Mouse (Mus musculus) urinary bladder, postnatal 4 days (tissue): ENCODE results near the gene Fkbp11.
"Not testable (repeated sequence)": the region's sequence is repeated elsewhere in the genome, so short reads cannot be mapped to it uniquely, and the experiment has no call there.

ENCODE experiments used
- DNase-seq, 2 experiments: peaks; one replicate each; pipeline ENCODE4 v3.0.0; 2021 to 2022; ENCODE audit warnings: low spot score in 2 of 2

Fkbp11 gene

DNA sequence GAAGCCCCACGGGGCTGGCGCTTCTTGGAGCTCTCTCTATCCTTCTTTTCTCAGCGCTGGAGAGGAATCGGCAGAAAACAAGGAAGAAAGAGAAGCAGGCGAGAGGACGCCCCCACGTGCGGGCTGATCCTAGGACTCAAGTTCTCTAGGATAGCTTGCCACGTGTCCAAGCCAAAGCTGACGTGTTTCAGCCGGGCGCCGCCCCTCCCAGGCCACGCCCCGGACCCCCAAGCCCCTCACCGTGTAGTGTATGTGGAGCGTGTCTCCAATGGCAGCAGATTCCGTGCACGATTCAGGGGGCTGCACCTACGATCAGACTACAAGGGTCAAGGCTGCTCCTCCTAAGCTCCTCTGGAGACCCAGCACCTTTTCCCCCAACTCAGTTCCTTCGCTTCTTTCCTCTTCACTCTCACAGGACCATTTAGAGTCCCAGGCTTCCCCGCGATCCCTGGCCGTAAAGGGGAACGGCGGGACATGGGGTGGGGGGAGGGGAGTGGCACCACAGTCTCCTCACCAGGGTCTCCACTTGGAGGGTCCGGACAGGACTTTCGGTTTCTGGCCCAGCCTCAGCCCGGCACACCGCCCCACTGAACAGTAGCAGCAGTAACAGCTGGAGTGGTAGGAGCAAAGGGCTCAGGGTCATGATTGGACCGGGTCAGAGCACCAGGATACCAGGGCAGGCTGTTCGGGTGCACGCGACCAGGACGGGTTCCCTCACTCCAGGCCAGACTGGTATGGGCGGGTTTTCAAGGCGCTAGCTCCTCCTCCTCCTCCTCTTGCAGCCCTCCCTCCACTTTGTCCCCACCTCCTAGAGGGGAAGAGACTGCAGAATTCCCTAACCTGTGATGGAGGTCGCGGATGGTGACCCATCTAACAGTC lies at the start of gene Fkbp11:
TSS of gene Fkbp11 (minus strand) at position 756 of the 879 bp plus-strand sequence.
- DNase-seq: peak in 1 of 2 experiments; percentile 46

DNA sequence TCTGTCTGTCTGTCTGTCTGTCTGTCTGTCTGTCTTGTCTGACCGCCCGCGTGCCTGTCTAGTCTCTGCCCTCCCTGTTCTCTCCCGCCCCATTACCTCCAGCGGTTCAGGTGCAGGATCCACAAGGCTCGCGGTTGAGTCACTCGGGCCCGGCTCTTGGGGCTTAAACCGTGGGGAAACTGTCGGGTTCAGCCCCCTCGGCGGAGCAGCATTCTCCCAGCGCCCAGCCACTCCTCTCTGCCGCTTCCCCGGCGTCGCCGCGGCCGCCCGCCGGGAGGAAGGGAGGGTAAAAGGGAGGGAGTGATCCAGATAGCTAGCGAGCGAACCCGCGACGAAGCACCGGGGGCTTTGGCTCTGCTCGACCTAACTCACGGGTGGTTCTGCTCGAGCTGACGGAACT lies 49.8 kb upstream of the Fkbp11 start, which contains the start of gene Wnt10b:
TSS of gene Wnt10b (minus strand) at position 389 of the 400 bp plus-strand sequence.
- no peak for DNase-seq

DNA sequence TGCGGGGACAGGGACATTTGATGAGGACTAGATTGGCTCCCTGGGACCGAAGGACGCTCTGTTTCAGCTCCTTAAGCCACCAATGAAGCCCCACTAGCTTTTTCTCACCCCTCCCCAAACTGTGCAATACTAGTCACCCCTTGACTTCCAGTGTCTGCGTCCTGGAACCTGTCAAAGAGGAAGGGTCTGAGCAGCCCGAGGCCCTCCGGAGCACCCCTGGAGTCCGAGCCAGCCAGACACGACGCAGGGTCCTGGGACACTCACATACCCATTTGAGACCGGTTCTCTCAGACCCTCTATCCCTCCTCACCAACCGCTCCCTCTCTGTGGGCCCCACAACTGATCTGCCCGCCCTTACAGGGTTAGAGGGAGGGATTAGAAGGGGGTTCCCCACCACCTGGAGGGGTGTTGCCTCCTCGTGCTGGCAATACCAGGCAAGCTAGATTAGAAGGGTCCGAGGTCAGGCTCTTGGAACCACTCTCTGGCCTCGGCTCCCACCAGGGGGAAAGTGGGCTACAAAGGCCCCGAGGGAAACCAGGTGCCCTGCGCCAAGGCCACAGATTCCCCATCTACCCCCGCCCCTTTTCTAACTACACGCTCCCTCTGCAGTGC lies 49.1 kb upstream of the Fkbp11 start:
- DNase-seq: no peak

DNA sequence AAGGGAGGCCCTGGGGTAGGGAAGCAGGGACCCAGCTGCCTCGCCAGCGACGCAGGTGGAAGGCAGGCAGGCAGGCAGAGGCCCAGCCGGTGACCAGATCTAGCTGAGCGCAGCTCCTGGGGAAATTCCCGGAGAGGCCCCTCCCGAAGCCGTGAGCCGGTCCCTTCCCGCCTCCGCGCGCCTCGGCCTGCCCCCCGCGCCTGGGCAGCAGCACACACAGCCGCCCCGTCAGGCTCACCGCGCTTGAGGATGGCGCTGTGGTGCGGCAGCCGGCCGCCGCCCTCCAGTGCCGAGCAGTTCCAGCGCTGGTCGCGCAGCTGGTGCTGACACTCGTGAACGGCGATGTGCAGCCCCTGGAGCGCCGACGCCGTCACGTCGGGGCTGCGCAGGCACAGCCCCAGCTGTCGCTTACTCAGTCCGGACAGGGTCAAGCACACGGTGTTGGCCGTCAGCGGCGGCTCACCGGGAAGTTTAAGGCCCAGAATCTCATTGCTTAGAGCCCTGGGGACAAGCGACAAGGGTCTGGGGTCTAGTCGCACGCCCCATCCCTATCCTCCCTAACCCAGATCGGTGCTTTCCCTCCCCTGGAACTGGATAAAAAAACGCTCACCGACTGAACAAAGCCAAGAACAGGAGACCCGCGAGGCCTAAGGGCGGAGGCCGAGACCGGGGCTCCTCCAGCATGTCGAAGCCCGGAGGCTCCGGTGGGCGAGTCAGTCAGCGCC lies 48.4 kb upstream of the Fkbp11 start:
- no peak for DNase-seq

DNA sequence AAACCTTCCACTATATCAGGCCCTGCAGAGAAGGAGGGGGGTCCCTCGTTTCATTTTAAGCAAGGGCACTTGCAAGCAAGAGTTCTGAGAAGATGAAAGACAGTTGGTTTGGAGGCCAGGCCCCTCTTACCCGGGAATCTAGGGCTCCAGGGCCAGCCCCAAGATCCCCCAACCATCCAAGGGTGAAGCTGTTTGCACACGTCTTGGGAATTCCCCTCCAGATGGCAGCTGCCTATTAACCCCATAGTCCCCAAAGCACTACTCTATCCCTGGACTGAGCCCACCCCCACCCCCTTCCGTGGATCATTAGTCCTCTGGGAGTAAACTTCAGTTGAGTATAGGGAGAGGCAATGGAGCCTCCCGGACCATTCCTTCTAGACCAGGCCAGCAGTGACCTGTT lies 47.5 kb upstream of the Fkbp11 start:
- DNase-seq: no peak

DNA sequence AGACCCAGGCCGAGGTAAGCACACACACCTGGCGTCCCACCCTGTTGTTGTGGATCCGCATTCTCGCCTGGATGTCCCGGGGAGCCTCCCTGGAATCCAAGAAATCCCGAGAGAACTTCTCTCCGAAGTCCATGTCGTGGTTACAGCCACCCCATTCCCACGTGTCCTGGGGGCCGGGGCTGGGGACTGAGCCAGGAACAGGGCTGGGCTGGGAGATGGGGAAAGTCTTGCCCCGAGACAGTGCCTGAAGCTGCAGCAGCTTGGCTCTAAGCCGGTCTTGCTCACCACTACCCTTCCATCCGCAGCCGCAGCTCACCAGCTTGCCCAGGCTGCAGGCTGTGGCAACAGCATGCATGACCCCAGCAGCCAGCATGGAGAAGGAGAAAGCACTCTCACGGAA lies 46.1 kb upstream of the Fkbp11 start:
- no peak for DNase-seq

DNA sequence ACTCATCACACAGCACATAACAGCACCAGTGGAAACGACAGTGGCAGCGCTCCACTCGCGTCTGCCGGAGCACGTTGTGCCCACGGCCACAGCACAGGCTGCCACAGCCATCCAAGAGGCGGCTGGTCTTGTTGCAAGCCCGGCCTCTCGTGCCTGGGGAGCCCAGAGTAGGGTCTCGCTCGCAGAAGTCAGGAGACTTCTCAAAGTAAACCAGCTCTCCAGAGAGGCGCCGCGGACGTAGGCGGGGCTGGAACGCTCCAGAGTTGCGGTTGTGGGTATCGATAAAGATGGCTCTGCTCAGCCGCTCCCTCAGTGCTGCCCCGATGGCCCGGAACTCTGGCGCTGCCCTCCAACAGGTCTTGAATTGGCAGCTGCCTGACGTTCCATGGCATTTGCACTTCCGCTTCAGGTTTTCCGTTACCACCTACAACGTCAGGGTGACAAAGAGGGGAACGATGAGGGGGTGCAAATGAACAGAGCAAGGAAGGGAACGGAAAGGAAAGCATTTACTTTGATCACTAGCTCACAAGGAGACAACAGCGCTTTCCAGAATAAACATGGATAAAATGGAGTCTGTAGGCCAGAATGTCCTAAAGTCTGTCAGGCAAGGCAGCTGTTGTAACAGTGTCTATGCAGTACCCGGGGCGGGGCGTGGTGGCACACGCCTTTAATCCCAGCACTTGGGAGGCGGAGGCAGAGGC lies 44.7 kb upstream of the Fkbp11 start:
- no peak for DNase-seq

DNA sequence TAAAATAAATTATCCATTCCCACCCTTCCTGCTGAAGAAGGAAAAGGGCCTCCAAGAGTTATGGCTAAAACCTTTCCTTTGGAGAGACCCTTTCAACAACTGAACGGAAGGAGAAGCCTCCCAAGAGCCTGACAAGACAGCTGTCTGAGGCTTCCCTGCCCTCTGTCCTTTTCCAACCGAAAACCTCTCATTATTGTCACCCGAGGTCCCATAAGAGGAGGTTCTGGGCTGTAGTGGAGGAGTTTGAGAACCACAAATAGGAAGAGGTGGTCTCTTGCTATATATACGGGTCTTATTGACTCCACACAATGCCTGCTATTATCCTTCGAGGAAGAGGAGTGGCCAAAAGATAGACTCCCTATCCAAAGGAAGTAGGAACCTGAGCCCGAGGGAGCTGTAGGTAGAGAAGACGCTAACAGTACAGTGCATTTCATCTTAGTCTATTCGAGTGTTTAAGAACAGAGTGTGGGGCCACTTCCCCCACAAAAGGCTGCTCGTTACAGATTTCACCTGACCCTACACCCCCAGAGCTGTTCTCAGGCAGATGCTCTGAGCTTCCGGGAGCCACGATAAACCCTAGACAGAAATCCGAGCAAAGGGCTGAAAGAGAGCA lies 43.9 kb upstream of the Fkbp11 start:
- DNase-seq: no peak

DNA sequence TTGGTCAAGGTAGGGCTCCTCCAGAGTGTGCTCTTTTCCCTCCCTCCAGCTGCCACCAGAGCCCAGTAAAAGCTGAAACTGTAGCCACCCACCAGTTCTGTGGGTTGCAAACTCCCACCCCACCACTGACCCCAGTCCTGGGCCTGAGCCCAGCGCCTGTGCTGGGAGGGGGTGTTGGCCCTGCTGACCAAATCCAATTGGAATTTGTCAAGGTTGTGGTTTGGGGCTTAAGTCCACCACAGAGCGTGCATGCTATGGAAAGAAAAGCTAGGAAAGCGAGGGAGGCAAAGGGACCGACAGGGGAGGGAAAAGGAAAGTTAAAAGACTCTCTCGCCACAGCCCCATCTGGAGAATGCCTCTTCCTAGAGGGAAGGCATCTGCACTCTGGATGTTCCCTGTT lies 40.3 kb upstream of the Fkbp11 start:
- no peak for DNase-seq

DNA sequence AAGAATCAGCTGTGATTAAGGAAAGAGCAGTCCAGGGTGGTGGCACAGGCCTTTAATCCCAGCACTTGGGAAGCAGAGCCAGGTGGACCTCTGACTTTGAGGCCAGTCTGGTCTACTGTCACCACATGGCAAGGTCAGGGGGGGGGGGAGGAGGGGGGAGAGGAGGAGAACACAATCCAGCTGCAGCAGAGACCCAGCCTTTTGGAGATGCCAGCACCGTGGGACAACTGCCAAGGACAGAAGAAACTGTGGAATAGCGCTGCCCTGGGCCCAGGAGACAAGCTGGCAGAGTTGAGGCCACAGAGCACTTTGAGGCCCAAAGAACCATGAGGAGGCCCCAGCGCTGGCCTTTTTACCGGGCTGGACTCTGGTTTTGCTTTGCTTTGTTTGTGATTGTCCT lies 37.9 kb upstream of the Fkbp11 start:
- DNase-seq: no peak

DNA sequence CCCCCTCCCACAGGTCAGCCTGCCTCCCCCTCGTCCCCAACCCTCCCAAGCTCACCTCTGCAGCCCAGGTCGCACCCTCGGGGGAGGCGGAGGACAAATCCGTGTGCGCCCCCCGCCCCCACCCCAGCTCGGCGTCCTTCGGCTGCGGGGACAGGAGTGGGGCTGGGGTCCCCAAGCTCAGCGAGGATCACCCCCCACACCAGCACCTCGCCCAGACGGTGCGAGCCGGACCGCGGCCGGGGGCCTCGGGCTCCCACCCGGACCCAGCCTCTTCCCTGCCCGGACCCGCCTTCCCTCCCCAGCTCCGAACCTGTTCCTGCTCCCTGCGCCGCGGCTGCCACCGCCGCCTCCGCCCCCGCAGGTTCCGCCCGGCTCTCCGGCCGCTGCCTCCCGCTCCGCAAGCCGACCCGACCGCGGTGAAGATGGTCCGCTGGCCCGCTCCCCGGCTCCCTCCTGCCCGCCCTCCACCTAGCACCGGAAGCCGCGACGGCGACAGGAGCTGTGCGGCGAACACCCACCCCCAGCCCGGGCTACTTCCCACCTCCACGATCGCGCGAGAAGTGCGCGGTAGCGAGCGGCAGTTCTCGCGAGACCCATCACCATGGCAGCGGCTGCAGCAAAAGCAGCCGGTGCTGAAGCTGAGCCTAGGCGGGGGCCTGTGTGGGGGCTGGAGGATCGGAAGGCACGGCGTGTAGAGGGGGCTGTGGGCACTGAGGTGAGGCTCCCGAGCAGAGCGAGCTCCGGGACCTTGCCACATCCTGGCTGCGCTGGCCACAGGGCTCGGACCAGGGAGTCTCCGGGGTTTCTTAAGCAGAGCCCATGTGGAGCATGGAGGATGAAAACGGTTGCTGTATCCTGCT lies 34.9 kb upstream of the Fkbp11 start, which contains the start of gene Arf3:
TSS of gene Arf3 (minus strand) at position 545 of the 860 bp plus-strand sequence.
- DNase-seq: peak; percentile 92 to 96

DNA sequence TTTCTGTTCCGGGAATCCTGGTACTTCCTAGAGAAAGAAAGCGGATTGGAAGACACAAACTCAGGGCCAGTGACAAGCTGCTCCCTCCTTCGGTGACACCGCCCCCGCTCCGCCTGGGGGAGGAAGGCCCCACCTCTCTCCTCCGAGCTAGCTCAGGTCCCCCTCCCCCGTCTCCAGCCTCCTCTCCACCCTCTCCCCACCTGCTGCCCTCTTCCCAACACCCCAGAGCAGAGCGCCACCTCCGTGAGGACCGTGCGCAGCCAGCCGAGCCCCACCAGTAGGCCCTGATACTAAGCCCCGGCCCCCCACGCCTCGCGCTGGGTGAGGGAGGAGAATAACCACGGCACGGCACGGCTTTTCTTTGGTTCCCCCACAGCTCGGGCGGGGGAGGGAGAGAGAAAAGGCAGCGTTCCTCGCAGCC lies 34.2 kb upstream of the Fkbp11 start:
- DNase-seq: peak; percentile 75

DNA sequence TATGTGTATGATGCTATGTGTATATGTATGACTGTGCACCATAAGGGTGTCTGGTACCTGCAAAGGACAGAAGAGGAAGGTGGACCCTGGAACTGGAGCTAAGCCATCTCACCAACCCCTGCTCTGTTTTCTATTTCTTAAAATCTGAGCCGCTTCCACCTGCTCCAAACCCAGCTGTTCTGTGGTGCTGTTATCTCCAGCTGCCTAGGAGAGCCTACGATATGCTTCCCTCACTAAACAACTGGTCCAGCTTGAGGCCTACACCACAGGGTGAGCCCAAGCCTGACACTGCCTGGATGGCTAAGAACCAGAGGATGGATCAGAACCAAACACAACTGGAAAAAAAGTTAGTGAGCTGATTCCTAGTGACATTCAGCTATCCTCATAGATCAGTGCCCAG lies 26.1 kb upstream of the Fkbp11 start:
- DNase-seq: no peak

DNA sequence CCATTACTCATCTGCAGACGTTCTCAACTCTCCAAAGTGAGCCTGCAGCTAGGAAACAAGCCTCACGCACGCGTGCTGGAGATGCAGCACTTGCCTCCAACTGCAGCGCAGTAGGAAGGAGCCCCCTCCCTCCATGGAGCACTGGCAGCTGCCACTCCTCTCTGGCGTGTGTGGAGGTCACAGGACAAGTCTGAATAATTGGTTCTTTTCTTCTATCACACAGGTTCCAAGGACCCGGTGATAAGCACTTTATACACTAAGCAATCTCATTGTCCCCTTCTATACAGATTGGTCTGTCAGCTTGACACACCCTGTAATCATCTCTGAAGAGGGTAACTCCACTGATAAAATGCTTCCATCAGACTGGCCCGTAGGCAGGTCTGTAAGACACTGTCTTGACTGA lies 25.0 kb upstream of the Fkbp11 start:
- no peak for DNase-seq

DNA sequence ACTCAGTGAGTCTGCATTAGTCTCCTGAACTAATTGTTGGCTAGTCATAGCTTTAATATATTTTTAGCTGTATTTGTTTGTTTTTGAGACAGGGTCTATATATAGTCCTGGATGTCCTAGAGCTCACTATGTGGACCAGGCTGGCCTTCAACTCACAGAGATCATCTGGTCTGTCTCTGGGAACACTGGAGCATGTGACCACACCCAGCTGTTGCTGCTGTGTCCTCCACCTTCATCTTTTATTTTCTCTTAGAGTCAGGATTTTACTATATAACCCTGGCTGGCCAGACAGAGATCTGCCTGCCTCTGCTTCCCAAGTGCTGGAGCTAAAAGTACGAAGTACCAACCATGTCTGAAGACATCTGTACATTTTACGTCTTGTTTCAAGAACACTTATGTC lies 21.1 kb upstream of the Fkbp11 start:
- DNase-seq: no peak

DNA sequence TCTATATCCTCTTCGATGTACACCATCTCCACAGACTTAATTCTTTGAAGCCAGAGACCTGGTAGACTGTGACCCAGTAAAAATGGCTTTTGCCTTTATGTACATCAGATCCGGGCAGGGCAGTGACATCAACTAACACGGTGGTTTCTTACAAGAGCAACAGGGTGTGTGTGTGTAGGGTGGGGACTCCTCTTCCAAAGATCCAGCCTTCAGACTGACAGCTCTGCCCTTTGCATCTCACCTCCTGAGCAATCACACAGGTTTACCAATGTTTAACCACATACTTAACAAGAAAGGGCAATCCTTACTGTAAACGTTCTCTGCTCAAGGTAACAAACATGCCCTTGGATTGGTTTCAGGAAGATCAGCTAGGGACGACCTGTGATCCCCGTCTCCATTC lies 19.3 kb upstream of the Fkbp11 start:
- no peak for DNase-seq

DNA sequence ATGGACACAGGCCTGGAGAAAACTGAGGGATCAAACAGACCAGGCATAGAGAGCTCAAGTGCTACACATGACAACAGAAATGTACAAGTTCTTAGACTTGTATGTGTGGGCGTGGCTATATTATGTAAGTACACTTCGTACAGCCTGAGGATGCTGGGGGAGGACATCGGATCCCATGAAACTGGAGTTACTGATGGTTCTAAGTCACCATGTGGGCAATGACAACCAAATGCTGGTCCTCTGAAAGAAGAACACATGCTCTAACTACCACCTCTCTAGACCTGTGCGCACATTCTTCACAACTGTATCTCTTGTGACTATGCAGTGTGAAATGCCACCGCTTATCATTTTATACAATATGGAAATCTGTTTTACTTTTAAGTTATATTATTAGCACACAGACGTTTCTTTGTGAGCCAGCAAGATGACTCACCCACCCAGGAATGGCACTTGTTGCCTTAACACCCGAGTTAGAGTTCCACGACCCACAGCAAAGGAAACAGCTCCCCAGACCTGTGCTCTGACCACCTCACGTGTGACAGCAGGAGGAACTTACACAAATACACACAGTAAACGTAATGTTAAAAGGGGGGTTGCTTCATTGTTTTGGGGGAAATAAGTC lies 18.5 kb upstream of the Fkbp11 start:
- no peak for DNase-seq

DNA sequence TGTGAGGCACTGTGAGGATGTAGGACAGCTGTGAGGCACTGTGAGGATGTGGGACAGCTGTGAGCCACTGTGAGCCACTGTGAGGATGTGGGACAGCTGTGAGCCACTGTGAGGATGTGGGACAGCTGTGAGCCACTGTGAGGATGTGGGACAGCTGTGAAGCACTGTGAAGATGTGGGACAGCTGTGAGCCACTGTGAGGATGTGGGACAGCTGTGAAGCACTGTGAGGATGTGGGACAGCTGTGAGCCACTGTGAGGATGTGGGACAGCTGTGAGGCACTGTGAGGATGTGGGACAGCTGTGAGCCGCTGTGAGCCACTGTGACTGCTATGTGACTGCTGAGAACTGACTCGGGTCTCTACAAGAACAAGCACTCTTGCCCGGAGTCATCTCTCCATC lies 15.9 kb upstream of the Fkbp11 start:
- DNase-seq: not testable (repeated sequence)

DNA sequence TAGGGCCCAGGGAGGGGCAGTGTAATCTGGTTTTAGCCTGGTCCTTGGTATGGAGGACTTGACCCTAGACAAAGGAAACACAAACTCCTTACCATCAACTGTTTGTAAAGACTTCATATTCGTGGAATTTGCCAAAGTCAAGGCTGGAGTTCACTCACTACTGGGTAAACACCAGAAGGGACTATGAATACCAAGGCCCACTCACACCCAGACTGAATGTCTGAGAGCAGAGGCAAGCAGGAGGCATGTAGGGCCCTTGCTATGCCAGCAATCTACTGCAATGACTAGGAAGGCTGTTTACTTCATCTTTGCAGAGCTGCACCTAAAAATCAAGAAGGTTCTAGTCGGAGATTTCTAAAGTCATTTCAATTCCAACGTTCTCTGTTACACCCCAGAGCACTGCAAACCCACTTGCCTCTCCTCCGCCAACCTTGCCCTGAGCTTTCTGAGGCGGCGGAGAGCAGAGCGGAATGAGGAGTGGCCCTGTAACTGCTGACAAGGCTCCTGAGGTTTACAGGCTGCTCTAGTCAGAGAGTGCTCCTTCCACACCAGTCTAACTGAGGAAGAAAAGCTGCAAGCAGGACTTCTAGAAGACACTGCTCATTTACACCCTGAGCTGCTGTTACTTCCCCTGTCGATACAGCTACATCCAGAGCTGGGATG lies 14.9 kb upstream of the Fkbp11 start:
- DNase-seq: no peak
